Mouse (Mus musculus) left cerebral cortex, adult 2 months (tissue): ENCODE measurements around the gene Epm2aip1. TPM values are rescaled to one million over a fixed set of nuclear protein-coding genes. Genes with fewer than 3 reads are reported as not detected.
A peak's percentile ranks its signal among the peaks of the same experiment; 100 is the strongest.

ENCODE experiments used
- DNase-seq, 2 experiments: peaks; one replicate each; pipeline ENCODE4 v3.0.0; 2021 to 2022; ENCODE audit warnings: low spot score in 2 of 2, mixed read lengths in 1 of 2; ENCODE audit errors: extremely low spot score in 1 of 2
- H3K27ac ChIP-seq: fragments of 200-600 bp; 2 replicates; pipeline ENCODE4 v1.8.1; 2022
- H3K4me3 ChIP-seq: fragments of 200-600 bp; 2 replicates; pipeline ENCODE4 v1.8.1; 2022
- CTCF ChIP-seq: fragments of 200-600 bp; IDR thresholded peaks from 2 replicates; pipeline ENCODE4 v1.8.1; 2022; ENCODE audit warnings: antibody characterized with exemption, mild to moderate bottlenecking, moderate library complexity
- intact Hi-C: fragments of 180-260 bp; cut with DNase I; formaldehyde crosslinking; loops from one replicate; pipeline ENCODE4 v1.15.1; 2025
- long read RNA-seq, 2 experiments: library from polyadenylated mRNA; stranded (forward); transcript quantifications; one replicate each; pipeline ENCODE4 v2.0.0; 2021; ENCODE audit warnings: borderline mapping rate in 2 of 2
- total RNA-seq, 2 experiments: library from RNA; stranded (reverse); gene quantifications; 2 replicates each; pipeline ENCODE4 v1.2.3; 2021

The Epm2aip1 gene
- 10 to 100 TPM; 79.7 to 81.8 TPM for total RNA-seq
- long read RNA-seq, experiment 1, full-length matches to known transcripts = 85 of 85 reads
- long read RNA-seq, experiment 1, partial matches to known transcripts = 0 of 85 reads
- long read RNA-seq, experiment 1, other reads (novel, unspliced or antisense) = 0 of 85 reads
- long read RNA-seq, experiment 2, full-length matches to known transcripts = 64 of 64 reads
- long read RNA-seq, experiment 2, partial matches to known transcripts = 0 of 64 reads
- long read RNA-seq, experiment 2, other reads (novel, unspliced or antisense) = 0 of 64 reads

DNA sequence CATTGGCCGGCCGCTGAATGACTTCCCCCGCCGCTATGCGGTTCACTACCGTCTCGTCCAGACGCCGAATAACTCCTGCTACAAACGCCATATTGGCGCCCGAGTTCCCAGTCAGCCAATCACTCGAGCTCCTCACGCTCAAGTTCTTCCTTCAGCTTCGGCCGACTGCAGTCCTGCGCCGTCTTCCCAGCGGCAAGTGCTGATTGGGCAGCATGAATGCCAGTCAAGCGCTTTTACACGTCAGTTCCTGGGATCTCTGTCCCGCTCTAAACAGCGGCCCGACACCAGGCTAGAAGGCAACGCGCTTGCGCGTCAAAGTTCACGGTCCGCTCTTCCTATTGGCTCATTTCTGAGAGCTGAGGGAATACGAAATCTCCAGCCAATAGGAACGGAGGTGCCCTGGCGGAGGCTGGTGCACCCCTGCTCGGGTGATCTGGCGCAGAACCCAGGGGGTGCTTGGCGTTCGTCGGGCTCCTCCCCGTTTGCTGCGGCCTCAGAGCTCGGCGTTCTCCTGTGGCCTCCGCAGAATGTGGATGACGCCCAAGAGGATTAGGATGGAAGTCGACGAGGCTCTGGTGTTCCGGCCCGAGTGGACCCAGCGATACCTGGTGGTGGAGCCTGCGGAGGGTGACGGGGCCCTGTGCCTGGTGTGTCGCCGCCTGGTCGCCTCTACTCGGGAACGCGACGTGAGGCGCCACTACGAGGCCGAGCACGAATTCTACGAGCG lies at the start of gene Epm2aip1, which contains the start of gene Mlh1:
TSS of gene Epm2aip1 (plus strand) at position 496 of the 727 bp plus-strand sequence.
TSS of gene Mlh1 (minus strand) at position 358 of the 727 bp plus-strand sequence.
- DNase-seq = peak; percentile 99
- no peak for TF ChIP-seq CTCF
- intact Hi-C loops = no loop called here
- peak within 1 kb of the TSS; percentile 89 for H3K4me3 ChIP-seq
- peak within 1 kb of the TSS; percentile 98 for H3K27ac ChIP-seq

DNA sequence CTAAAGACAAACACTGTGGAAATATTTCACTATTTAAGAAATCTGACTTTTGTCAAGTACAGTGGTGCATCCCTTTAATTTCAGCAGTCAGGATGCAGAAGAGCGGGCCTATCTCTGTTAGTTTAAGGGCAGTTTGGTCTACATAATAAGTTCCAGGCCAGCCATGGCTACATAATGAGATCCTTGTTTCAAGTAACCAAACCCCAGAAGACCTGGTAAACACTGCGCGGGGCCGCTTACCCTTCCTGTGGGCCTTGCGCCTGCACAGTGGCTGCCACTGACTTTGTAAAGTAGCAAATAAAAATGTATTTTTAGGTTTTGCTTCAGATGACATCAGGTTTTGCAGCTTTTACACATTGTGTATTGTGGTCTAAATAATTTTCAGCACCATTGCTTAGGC lies 48.3 kb upstream of the Epm2aip1 start:
- no peak for TF ChIP-seq CTCF
- DNase-seq = no peak
- intact Hi-C loops = no loop called here
- Histone ChIP-seq H3K4me3 (no peak overlapping the region), H3K27ac (no peak overlapping the region)

DNA sequence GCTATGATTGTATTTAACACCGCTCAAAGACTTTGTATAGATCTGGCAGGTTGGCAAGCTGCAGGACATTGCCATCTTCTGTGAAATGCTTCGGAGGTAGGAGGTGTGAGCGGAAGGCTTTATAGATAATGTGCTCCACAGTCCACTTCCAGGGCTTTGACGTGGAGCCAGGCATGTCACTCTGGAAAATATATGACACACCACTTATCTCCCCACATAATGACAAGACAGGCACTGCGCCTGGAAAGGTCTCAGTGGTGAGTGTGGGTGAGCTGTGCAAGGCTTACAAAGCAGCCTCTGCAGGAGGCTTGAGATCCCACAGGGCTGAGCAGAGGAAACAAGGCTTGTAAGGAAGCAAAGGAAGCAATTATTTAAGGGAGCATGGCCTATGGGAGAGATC lies 43.3 kb upstream of the Epm2aip1 start:
- intact Hi-C loops = no loop called here
- no peak overlapping the region for H3K4me3 ChIP-seq
- H3K27ac ChIP-seq = no peak overlapping the region
- DNase-seq = no peak
- no peak for TF ChIP-seq CTCF

DNA sequence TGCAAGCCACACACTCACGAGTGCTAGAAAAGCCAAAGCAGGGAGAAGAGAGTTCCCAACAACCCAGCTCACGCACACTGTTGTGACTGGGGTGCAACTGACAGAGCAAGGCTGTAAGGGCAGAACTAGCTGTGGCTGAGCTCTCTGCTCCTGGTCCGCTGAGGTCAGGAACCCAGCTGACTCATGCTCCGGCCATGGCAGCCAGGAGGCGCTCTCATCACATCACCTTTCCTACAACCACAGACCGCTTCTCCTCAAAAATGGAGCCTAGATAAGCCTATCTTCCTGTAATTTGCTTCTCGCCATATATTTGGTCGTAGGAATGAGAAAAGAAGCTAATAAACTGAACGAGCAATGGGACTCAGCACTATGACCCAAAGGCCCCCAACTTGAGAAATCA lies 37.0 kb upstream of the Epm2aip1 start:
- no peak for DNase-seq
- H3K27ac ChIP-seq = no peak overlapping the region
- intact Hi-C loops = no loop called here
- TF ChIP-seq CTCF = no peak; the same call in 1 of the 2 replicates
- no peak overlapping the region for H3K4me3 ChIP-seq

DNA sequence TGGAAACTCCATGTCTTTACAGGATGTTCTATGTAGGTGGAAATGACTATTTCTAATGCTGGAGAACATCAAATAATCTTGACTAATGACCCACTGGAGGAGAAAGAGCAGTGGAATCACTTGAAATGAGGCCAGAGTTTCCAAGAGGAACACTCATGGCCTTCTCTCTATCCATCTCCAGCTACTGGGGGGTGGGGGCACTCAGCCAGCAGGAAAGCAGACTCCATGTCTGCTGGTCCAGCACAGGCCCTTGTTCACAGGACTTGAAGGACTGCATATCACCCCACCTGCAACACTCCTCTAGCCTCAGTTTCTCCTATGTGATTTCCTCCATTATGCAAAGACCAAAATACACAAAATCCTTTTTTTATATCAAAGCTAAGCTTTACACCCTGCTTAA lies 34.0 kb upstream of the Epm2aip1 start:
- intact Hi-C loops = no loop called here
- Histone ChIP-seq H3K27ac (no peak overlapping the region), H3K4me3 (no peak overlapping the region)
- no peak for DNase-seq
- TF ChIP-seq CTCF = no peak

DNA sequence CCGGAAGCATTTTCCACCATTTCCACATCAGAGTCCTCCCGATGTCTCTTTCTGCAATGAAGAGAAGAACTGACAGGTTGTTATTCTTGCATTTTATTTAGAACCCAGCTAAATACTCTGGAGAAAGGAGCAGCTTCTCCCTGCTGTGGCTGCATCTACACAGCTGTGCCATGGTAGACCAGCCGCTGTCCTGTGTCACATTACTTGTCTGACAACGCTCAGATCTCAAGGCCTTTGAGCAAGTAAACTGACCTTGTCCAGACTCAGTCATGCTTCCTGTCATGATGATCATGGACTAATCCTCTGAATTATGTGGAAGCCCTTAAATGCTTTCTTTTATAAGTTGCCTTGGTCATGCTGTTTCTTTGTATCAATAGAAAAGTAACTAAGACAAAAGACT lies 31.9 kb upstream of the Epm2aip1 start:
- intact Hi-C loops = no loop called here

DNA sequence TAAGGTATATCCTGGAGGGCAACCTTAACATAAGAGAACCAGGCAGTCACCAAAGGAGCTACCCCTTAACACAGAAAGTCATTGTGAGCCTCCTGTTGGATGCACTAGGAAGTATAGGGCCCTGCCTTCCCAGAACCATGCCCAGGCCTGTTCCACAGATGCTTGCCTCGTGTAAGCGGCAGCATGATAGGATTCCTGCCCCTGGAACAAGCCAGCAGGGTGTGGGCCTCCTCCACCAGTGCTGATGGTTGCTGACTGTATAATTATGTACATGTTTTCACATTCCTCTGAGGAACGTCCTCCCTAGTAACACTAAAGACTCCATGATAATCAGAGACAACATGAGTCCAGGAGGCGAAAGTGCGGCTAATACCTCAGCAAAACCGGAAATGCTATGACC lies 28.3 kb upstream of the Epm2aip1 start:
- intact Hi-C loops = no loop called here
- H3K27ac ChIP-seq = no peak overlapping the region
- DNase-seq = no peak

More for the DNA sequence above, 31.9 kb upstream of the Epm2aip1 start:
- TF ChIP-seq CTCF = no peak
- no peak for DNase-seq
- no peak overlapping the region for H3K4me3 ChIP-seq
- H3K27ac ChIP-seq = no peak overlapping the region

DNA sequence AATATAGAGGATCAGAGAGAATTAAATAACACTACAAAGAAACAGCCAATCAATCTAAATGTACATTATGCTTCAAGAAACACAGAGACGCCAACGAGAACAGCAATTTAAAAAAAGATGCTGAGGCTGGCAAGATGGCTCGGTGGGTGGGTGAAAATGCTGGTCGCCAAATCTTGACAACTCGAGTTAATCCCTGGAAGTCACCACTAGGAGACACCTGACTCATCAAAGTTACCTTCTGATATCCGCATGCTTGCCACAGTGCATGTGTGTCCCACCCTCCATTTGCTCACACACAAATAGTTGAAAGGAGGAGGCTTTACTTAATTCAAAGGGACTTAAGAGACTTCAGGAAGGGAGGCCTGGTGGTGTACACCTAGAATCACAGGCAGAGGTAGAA lies 26.2 kb upstream of the Epm2aip1 start:
- Histone ChIP-seq H3K27ac (no peak overlapping the region), H3K4me3 (no peak overlapping the region)
- intact Hi-C loops = no loop called here
- peak; percentile 2; the same call in 1 of the 2 replicates for TF ChIP-seq CTCF
- no peak for DNase-seq

More for the DNA sequence above, 28.3 kb upstream of the Epm2aip1 start:
- no peak for TF ChIP-seq CTCF
- H3K4me3 ChIP-seq = no peak overlapping the region

DNA sequence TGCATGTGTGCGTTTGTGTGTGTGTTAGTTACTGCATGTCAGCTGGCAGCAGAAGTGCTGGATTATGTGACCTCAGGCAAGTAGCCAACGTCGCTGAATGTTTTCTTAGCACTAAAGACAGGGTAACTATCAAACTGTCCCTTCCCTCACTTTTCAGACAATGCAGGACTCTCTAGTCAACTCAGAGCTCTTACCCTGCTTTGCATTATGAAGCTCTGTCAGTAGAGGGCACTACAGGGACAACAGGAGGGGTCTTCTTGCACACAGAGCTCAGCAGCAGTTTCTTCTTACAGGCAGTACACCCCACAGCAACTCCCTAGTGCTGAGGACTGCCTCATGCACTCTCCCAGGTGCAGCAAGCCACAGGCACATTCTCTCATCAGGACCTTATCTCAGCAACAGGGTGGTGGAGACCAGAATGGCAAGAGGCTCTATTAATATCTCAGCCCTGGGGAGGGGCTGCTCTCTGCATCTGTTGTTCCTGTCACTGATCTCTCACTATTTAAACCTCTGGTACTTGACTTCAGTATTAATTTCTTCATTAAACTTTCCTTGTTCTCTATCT lies 24.0 kb upstream of the Epm2aip1 start:
- peak in 1 of 2 experiments; percentile 20 for DNase-seq
- Histone ChIP-seq H3K4me3 (no peak overlapping the region), H3K27ac (no peak overlapping the region)
- peak; percentile 61 for TF ChIP-seq CTCF
- intact Hi-C loops = no loop called here

DNA sequence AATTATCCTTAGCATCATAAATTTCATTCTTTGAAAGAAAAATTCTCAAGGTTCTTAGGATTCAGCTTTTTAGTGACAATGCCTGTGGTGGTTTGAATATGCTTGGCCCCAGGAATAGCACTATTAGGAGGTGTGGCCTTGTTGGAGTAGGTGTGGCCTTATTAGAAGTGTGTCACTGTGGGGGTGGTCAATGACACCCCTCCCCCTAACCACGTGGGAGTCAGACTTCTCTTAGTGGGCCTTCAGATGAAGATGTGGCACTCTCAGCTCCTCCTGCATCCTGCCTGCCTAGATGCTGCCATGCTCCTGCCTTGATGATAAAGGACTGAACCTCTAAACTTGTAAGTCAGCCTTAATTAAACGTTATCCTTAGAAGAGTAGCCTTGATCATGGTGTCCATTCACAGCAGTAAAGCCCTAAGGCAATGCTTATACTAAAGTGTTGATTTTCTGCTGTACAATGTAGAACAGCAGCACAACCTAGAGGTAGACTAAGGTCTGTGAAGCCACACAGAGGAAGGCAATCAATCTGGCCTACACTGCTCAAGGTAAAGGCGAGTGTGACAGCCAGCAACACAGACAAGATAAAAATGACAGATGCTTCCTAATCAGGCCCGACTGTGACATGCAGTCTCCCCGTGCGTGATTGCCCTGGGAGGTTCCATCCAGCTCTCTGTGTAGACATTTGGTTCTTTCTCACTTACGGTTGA lies 19.4 kb upstream of the Epm2aip1 start:
- Histone ChIP-seq H3K4me3 (no peak overlapping the region), H3K27ac (no peak overlapping the region)
- peak; percentile 39 for TF ChIP-seq CTCF
- no peak for DNase-seq
- intact Hi-C loops = loop anchor here (5.0 kb wide), 2 partner anchors 160 to 255 kb away; no protein-coding TSS in a partner anchor

DNA sequence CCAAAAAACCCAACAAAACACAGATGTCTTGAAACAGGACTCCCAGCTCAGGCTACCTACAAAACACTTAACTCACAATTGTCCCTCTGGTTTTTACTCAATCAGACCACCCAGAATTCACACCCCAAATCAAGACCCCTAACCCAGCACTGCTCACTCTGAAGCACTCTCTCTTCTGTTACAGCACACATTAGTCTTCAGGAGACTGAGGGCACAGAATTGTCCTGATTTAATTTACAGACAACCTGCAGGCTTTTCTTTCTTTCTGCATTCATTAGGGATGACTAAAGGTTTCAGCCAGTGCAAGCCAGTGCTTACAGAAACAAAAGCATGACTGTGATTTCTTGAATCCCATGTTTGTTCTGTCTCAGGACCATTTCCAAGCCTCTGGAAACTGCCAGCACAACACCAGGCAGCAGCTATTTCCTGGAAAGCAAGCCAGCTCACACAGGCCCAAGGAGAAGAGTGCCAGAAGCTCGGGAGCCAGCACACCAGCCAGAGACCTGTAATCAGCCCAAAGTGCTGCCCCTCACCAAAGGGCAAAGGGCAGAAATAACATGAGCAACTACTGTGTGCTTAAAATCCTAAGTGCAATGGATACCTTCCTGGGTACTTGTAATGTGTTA lies 11.3 kb upstream of the Epm2aip1 start:
- intact Hi-C loops = no loop called here
- no peak for DNase-seq
- Histone ChIP-seq H3K4me3 (no peak overlapping the region), H3K27ac (no peak overlapping the region)
- TF ChIP-seq CTCF = no peak
